Mouse (Mus musculus) regulatory T cell (primary cell): ENCODE data around the gene Myo1g.

ENCODE experiments used
- in situ Hi-C: fragments of 300-600 bp; cut with MboI, MseI; formaldehyde crosslinking; loops from one replicate; pipeline ENCODE4 v1.15.1; 2025; ENCODE audit warnings: high pct_unique_total_duplicates

The Myo1g gene

GRCm38 (mm10) chr11:6489691-6490503, 30.9 kb downstream of the Myo1g start:
- in situ Hi-C loops = no loop called here

- in situ Hi-C loops = no loop called here
Observed at GRCm38 (mm10) chr11:6489257-6489656, 31.5 kb downstream of the Myo1g start.

DNA sequence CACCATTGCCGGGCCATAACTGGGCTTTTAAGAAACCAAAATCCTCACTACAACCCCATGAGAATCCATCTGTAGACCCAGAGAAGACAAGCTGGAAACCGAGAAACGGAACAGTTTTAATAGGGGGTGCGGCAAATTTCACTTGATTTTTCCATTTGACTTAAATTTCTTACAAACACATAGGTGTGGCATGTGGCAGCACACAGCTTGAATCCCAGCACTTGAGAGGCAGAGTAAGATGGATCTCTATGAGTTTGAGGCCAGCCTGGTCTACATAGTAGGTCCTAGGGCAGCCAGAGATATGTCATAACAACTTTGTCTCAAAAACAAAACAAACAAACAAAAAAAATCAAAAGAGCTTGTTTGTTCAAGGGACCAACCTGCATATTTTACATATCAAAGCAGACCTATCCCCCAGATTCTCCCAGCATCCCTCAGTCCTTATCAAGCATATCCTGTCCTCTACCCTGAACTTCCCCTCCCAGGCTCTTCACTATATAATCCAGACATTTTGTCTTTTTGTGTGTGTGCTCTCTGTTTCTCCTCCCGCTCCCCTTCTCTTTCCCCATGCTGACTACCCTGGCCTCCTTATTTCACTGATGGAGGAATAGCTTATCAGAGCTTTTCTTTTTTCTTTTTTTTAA, 32.6 kb downstream of the Myo1g start:
- in situ Hi-C loops = no loop called here

- in situ Hi-C loops = no loop called here
Observed at GRCm38 (mm10) chr11:6487496-6487895, 33.3 kb downstream of the Myo1g start.

- in situ Hi-C loops = no loop called here
Observed at GRCm38 (mm10) chr11:6486916-6487315, 33.8 kb downstream of the Myo1g start.

- in situ Hi-C loops = no loop called here
Observed at GRCm38 (mm10) chr11:6484244-6484959, 36.4 kb downstream of the Myo1g start.

DNA sequence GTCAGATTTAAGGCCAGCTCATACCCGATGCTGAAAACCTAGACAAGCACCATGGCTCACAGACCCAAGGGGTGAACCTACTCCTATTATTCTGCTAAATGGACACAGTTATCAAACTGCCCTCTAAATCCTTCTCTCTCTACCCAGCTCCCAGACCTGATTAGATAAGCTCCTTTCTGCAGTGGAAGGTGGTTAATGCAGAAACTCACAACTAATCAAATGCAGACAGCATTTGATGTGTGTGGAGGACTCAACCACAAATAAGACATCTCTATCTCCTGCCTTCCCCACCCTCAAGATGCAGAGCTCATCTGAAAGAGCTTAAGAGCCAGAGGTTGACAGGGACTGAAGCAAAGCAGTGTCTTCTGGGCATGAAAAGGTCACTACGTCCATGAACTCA, 37.7 kb downstream of the Myo1g start:
- in situ Hi-C loops = no loop called here

DNA sequence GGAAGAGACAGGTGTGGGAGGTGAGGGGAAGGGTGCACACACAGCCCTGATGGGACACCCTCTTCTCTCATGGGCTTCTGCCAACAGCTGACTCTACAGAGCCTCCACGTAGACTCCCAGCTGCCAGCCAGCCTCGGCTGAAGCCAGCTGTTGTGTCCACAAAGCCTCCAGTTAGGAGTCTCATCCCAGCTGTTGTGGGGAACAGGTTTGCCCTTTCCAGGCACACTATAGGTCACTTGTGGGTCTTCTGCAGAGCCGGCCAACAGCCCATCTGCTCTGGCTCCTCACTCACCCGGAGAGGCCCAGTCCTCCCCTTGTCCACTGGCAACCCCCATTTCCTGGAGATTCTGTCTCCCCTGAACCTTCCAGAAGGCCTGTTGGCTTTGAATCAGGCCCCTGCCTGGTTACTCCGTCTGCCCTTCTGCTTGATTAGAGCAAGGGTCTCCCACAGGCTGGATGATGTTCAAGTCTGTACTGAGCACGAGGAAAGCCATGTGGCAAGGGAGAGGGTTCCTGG, 39.0 kb downstream of the Myo1g start:
- in situ Hi-C loops = no loop called here

- in situ Hi-C loops = no loop called here
Observed at GRCm38 (mm10) chr11:6480681-6481405, 39.9 kb downstream of the Myo1g start.

DNA sequence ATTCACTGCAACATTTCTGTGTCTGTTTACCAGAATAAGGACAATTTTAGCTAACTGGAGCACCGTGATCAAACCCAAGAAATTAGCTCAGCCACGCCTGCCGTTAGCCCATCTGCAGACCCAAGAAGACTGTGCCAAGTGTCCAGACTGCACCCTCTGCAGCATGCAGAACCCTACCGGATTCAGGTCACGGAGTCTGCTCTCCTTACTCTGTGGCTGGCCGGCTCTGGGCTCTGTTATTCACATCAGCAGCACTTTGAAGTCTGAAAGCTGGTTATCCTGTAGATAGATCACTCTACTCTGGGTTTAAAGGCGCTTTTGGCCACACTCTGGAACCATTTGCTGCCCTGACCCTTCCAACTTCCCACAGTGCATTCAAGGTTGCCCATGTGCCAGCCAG, 40.6 kb downstream of the Myo1g start:
- in situ Hi-C loops = no loop called here

DNA sequence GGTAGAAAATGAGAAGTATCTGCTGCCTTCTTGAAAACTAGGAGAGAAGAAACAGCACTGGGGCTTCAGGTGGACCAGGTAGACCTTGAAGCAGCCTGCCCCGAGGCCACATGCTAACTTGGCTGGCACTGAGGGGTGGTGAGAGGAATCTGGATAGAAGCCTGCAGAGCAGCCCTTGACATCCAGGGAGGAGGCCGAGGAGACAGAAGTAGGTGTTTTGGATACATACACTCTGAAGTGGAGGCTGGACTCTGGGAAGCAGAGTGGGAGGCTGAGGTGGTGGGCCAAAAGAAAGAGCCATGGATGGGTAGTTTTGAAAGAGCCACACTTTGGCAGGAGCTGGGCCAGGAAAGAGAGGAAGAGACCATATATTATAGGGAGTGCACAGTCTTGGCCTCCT, 41.5 kb downstream of the Myo1g start:
- in situ Hi-C loops = no loop called here

DNA sequence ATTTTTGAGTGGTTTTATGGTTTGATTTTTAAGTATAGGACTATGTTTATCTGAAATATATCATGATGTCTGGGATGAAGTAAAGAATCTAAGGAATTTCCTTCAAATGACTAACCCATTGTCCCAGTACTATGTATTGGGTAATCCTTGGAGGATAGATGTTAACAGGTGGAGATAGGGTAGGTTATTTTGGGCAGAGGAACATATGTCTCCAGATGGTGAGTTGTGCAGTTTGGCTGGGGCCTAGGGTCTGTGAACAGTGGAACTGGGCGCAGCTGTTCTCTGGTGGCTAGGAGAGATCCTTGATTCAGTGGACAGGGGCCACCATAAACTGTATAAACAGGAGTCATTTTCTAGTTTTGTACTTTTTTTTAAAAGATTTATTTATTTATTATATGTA, 43.4 kb downstream of the Myo1g start:
- in situ Hi-C loops = no loop called here

GRCm38 (mm10) chr11:6476876-6477275, 43.9 kb downstream of the Myo1g start:
- in situ Hi-C loops = no loop called here

DNA sequence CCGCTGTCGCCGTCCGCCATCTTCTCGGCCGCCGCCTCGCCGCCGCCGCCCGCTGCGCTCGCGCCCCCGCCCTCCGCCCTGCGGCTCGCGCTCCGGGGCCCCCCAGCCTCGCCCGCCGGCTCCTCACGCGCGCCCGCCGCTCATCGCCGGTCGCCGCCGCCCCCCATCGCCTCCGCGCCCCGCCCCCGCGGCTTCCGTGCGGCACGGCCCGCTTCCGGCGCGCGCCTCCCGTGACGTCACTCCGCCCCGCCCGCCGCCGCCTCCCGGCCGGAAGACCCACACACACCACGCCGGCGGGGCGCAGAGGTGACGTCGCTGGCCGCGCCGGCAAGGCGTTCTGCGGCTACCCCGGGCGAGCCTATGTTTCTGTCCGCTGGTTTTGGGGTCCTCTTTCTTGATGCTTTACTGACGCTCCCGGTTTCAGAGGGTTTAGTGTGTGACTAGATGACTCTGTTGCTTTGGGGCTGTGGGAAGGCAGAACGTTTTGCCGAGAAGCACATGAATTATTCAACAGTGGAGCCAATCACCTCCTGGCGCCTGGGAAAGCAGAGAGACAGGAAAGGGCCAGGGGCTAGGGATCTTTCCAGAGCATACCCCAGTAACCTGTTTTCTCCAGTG, 44.8 kb downstream of the Myo1g start, which contains the start of gene Purb:
Gene Purb, minus strand, starts transcription at position 51 of the 618 bp plus-strand sequence.
- in situ Hi-C loops = no loop called here

DNA sequence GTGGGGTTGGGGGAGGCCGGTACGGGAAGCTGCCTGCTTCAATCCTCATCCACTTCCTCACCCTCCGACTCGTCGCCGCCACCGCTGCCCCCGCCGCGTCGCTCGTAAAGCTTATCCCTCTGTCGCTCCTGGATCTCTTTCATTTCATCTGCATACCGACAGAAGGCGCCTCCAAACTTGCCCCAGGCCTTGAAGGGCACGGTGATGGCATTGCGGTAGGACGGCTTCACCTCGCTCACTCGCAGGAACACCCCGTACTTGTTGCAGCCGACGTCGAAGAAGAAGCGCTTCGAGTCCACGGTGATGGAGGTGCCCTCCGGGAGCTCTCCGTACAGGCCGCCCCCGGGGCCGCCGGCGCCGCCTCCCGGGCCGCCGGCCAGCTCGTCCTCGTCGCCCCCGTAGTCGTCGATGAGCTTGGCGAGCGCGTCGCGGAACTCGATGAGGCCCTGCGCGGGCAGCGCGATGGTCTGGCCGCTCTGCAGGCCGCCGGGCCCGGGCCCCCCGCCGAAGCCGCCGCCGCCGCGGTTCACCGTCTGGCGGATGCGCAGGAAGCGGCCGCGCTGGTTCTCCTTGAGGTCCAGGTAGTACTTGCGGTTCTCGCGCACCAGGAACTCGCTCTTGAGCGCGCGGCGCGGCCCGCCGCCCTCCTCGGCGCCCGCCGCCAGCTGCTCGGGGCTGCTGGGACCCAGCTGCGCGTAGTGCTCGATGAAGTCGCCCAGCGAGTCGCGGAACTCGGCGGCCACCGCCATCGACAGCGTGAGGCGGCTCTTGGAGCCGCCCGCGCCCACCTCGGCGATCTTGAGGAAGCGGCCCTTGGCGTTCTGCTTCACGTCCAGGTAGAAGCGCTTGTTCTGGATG, 45.7 kb downstream of the Myo1g start:
- in situ Hi-C loops = no loop called here

DNA sequence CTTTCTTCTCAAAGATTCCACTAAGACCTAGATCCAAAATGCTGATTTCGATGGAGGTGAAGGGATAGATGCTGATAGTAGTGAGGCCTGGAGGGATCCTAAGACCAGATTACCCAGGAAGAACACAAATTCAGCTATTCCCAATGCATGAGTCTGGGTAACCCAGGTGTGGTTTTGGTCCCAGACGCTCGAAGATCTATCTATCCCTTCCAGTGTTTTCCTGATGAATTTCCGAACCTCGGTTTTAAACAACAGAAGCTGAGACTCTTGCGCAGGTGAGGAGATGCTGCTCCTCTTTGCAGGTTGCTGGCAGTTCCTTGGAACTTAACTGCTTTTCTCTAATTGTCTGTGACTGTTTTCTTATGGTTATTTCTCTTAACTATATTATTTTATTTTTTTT, 46.4 kb downstream of the Myo1g start:
- in situ Hi-C loops = no loop called here

DNA sequence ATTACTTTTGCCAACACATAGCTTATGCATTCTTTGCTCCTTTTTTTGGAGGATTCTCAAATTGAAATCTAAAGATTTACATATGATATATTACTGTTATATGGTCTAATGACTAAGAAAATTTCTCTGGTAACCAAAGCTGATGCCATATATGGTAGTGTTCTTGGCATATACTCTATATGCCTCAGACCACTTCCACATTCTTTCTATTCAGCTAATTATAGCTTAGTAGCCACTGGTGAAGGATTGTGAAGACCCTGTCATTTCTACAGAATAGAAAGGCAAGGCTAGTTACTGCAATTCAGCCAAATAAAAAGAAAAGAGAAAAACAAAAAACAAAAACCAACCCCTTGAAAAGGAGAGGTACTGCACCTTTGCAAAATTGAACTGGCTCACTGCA, 48.7 kb downstream of the Myo1g start:
- in situ Hi-C loops = no loop called here

DNA sequence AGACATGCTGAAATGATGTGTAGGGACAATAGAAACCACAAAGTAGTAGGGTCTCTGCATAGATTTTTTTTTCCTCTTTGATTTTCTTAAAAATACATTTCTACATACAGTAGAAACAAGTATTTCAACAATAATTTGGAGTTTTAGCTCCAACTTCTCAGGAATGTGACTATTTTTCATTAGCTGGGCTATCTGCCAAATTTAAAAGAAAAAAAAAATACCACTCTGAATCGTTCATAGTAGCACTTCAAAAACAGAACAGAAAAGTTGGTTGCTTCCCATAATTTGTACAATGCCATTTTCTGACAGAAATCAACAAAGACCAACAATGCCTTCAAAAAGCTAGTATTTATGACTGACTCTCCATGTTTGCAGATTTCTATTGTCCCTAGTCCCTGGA, 49.3 kb downstream of the Myo1g start:
- in situ Hi-C loops = no loop called here

GRCm38 (mm10) chr11:6471054-6471453, 49.7 kb downstream of the Myo1g start:
- in situ Hi-C loops = no loop called here

- in situ Hi-C loops = no loop called here
Observed at GRCm38 (mm10) chr11:6468541-6468940, 52.2 kb downstream of the Myo1g start.
